Mouse (Mus musculus): ENCODE data around the gene Epm2a. TPM values are rescaled to one million over a fixed set of nuclear protein-coding genes. Genes with fewer than 3 reads are reported as not detected.
"Not testable (repeated sequence)": the region's sequence is repeated elsewhere in the genome, so short reads cannot be mapped to it uniquely, and the experiment has no call there.

The Epm2a gene
- polyA plus RNA-seq (2014; fragmentation: Nextera tagmentation; extraction: Ambion mirVana), result 0.76 and 0.93 TPM in 2 replicates

DNA sequence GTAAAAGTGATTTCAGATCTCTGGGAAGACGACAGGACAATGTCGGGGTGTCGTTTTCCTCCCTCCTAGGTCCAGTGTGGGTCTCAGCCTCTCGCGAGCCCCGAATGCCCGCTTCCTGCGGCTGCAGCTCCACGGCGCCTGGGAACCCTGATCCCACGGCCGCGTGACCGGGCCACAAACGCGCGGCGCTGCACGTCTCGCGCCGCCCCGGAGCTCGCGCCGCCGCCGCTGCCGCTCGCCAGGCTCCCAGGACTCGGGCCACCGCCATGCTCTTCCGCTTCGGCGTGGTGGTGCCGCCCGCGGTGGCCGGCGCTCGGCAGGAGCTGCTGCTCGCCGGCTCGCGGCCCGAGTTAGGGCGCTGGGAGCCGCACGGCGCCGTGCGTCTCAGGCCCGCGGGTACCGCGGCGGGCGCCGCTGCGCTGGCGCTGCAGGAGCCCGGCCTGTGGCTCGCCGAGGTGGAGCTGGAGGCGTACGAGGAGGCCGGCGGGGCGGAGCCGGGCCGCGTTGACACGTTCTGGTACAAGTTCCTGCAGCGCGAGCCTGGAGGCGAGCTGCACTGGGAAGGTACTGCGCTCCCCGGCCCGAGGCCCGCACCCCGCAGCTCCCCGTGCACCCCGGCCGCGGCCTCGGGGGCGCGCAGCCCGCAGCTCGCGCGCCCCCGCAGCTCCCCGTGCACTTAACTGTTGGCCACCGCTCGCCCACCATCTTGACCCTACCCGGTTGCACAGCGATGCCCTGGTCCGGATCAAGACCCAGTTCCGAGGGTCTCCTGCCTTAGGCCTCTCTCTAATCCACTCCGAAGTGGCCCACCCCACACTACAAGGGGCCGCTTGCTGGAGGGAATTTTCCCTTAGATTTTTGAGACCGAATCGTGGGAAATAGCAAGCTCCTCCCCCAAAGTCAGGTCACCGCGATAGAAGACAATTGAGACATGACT is at the start of gene Epm2a:
Epm2a (plus strand) TSS at position 200 of the 937 bp plus-strand sequence.
- under 1% methylated on average over 79 of the region's 106 CpGs for WGBS
- peak; percentile 98 for ATAC-seq (ENCODE audit: low FRiP score, low TSS enrichment)

DNA sequence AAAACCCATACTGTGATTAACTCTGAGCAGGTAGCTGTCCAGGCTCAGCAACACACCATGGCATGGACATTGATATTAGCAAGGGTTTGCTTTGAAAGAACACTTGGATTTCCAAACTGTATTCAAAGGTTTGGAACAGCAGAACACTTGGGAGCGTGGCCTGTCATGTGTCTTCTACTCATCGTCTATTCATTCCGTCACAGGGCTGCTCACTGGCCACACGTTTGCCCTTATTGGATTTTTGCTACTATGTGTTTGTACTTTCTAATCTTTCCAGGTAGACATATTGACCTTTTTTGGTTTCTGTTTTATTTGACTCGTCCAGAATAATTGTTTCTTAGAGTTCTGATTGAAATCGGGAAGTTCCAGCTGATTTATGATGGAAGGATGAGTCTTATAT is 44.8 kb upstream of the Epm2a start:
- Histone ChIP-seq H3K4me2 (replicated peaks; ENCODE audit: low read depth, low read length) (no peak overlapping the region), H3K36me3 (ENCODE audit: control insufficient read depth, insufficient read depth, low read length) (peaks cover 10% of the 10 kb centered on the region; the same call in 1 of the 2 replicates), H3K9me3 (ENCODE audit: control insufficient read depth, low read length) (no peaks in the 10 kb centered on the region), H3K4me3 (ENCODE audit: low read length) (no peak overlapping the region), H3K27ac (ENCODE audit: low read depth, low read length) (no peak overlapping the region), H3K4me1 (ENCODE audit: control insufficient read depth, insufficient read depth, low read length) (no peaks in the 10 kb centered on the region), H3K27me3 (ENCODE audit: control insufficient read depth, insufficient read depth, low read length) (no peaks in the 10 kb centered on the region), H3K9ac (ENCODE audit: low read depth, low read length) (no peak overlapping the region)
- ATAC-seq (ENCODE audit: low FRiP score, low TSS enrichment), result no peak
- WGBS, result 91% methylated on average over 6 of the region's 6 CpGs

More for the DNA sequence above, at the start of gene Epm2a:
- Histone ChIP-seq H3K4me2 (replicated peaks; ENCODE audit: low read depth, low read length) (peak within 1 kb of the TSS; percentile 66), H3K4me3 (ENCODE audit: low read length) (peak within 1 kb of the TSS; percentile 66), H3K9me3 (ENCODE audit: control insufficient read depth, low read length) (no peaks in the 10 kb centered on the region), H3K36me3 (ENCODE audit: control insufficient read depth, insufficient read depth, low read length) (no peaks in the 10 kb centered on the region), H3K27me3 (ENCODE audit: control insufficient read depth, insufficient read depth, low read length) (no peaks in the 10 kb centered on the region), H3K9ac (ENCODE audit: low read depth, low read length) (peak within 1 kb of the TSS; percentile 86), H3K4me1 (ENCODE audit: control insufficient read depth, insufficient read depth, low read length) (no peaks in the 10 kb centered on the region), H3K27ac (ENCODE audit: low read depth, low read length) (peak within 1 kb of the TSS; percentile 93)

DNA sequence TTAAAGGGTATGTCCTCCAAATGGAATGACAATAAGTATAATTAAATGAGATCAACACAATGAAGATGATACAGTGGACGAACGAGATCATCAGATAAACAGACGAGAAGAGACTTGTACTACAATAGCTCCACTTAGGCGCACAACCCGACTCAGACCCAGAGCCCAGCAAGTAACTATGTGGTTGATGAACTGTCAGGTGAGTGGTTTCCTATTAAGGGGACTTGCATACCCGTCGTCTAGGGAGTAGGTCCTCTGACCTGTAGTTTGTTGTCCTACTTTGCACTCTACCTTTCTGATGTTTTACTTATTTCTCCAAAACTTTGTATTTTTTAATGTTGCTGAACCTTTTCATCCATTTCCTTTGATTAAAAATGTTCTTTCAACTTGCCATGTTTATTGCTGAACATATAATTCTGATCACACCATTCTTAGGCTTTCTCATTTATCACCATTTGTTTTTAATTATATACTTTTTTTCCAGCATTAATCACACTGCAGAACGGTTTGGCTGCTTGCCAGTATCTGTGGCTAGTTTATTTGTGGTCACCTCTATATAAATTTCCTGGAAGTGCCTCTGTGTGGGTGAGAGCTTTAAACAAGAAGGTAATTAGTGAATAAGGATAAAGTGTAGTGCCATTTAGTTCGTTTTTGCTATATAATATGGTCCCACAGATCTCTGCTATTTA is 37.7 kb upstream of the Epm2a start:
- H3K9ac ChIP-seq (ENCODE audit: low read depth, low read length), result no peak overlapping the region
- no peaks in the 10 kb centered on the region for H3K27me3 ChIP-seq (ENCODE audit: control insufficient read depth, insufficient read depth, low read length)
- ATAC-seq (ENCODE audit: low FRiP score, low TSS enrichment), result no peak
- H3K9me3 ChIP-seq (ENCODE audit: control insufficient read depth, low read length), result no peaks in the 10 kb centered on the region
- H3K4me3 ChIP-seq (ENCODE audit: low read length), result no peak overlapping the region
- H3K36me3 ChIP-seq (ENCODE audit: control insufficient read depth, insufficient read depth, low read length), result no peaks in the 10 kb centered on the region
- H3K4me1 ChIP-seq (ENCODE audit: control insufficient read depth, insufficient read depth, low read length), result no peaks in the 10 kb centered on the region
- H3K27ac ChIP-seq (ENCODE audit: low read depth, low read length), result no peak overlapping the region; the same call in 1 of the 2 replicates
- no peak overlapping the region for H3K4me2 ChIP-seq (replicated peaks; ENCODE audit: low read depth, low read length)
- WGBS, result 61% methylated on average over 9 of the region's 9 CpGs

DNA sequence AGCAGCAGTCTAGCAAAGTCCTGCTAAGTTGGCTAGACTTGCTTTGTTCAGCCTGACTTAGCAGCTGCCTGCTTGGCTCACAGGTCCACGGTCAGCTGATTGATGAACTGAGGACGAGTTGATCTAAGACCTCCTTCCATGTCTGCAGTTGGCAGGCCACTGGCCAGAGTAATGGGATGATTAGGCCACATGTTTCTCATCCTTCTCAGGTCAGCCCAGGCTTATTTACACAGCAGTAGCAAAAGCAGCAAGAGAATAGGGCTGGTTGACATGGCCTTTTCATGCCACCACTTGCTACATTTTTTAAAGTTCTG is 37.2 kb upstream of the Epm2a start:
- H3K27ac ChIP-seq (ENCODE audit: low read depth, low read length), result no peak overlapping the region; the same call in 1 of the 2 replicates
- no peak overlapping the region for H3K4me2 ChIP-seq (replicated peaks; ENCODE audit: low read depth, low read length)
- 8% methylated on average over 2 of the region's 2 CpGs for WGBS
- H3K4me3 ChIP-seq (ENCODE audit: low read length), result no peak overlapping the region
- H3K27me3 ChIP-seq (ENCODE audit: control insufficient read depth, insufficient read depth, low read length), result no peaks in the 10 kb centered on the region
- H3K4me1 ChIP-seq (ENCODE audit: control insufficient read depth, insufficient read depth, low read length), result no peaks in the 10 kb centered on the region
- H3K36me3 ChIP-seq (ENCODE audit: control insufficient read depth, insufficient read depth, low read length), result no peaks in the 10 kb centered on the region
- no peaks in the 10 kb centered on the region for H3K9me3 ChIP-seq (ENCODE audit: control insufficient read depth, low read length)
- ATAC-seq (ENCODE audit: low FRiP score, low TSS enrichment), result peak; percentile 71; the same call in 1 of the 2 replicates
- no peak overlapping the region for H3K9ac ChIP-seq (ENCODE audit: low read depth, low read length)

DNA sequence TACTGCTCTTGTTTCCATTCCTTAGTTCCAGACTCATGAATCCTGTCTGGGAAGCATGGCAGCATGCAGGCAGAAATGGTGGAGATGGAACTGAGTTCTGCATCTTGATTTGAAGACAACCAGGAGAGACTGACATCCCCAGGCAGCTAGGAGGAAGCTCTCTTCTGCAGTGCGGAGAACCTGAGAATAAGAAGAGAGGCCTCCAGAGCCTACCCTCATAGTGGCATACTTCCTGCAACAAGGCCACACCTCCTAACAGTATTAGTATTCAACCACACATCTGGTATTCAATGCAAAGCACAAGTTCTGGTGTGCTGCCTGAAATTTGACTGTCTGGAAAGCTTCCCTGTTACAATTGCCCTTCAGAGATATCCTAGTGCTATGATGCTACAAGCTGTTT is 33.3 kb upstream of the Epm2a start:
- Histone ChIP-seq H3K9ac (ENCODE audit: low read depth, low read length) (no peak overlapping the region), H3K9me3 (ENCODE audit: control insufficient read depth, low read length) (no peaks in the 10 kb centered on the region), H3K4me1 (ENCODE audit: control insufficient read depth, insufficient read depth, low read length) (no peaks in the 10 kb centered on the region), H3K27ac (ENCODE audit: low read depth, low read length) (no peak overlapping the region), H3K36me3 (ENCODE audit: control insufficient read depth, insufficient read depth, low read length) (no peaks in the 10 kb centered on the region), H3K4me3 (ENCODE audit: low read length) (no peak overlapping the region), H3K27me3 (ENCODE audit: control insufficient read depth, insufficient read depth, low read length) (no peaks in the 10 kb centered on the region), H3K4me2 (replicated peaks; ENCODE audit: low read depth, low read length) (no peak overlapping the region)
- ATAC-seq (ENCODE audit: low FRiP score, low TSS enrichment), result no peak
- WGBS, result 86% methylated on average over 1 of the region's 1 CpGs

DNA sequence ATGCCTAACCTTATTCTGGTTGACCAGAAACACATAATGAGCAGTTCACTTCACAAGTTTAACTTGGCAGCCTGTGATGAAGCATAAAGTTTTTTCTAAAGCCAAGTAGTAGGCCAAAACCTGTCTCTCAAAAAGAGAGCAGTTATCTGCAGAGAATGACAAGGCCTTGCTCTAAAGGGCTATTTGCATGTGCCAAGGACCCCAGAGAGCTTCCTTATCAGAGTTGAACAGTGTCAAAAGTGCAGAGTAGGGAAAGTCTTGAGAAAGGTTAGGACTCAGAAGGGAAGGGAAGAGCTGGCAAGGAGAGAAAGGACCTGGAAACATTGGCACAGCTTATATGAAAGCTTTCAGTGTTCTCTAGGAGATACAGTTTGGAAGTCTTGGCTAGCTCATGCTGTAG is 32.7 kb upstream of the Epm2a start:
- H3K4me1 ChIP-seq (ENCODE audit: control insufficient read depth, insufficient read depth, low read length), result no peaks in the 10 kb centered on the region

DNA sequence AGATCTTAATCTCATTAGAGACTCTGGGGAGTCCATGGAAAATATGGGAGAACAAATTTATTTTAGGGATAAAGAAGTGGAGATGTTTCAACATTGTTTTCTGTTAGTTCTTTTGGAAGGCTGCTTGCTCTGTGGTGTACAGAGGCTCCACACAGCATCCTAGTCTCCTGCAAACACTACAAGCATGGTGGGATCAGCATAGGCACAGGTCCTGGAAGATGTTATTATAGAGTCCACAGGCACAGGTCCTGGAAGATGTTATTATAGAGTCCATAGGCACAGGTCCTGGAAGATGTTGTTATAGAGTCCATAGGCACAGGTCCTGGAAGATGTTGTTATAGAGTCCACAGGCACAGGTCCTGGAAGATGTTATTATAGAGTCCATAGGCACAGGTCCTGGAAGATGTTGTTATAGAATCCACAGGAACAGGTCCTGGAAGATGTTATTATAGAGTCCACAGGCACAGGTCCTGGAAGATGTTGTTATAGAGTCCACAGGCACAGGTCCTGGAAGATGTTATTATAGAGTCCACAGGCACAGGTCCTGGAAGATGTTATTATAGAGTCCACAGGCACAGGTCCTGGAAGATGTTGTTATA is 25.2 kb upstream of the Epm2a start:
- not testable (repeated sequence) for ATAC-seq (ENCODE audit: low FRiP score, low TSS enrichment); H3K27me3 ChIP-seq (ENCODE audit: control insufficient read depth, insufficient read depth, low read length); H3K4me1 ChIP-seq (ENCODE audit: control insufficient read depth, insufficient read depth, low read length); H3K36me3 ChIP-seq (ENCODE audit: control insufficient read depth, insufficient read depth, low read length); H3K27ac ChIP-seq (ENCODE audit: low read depth, low read length); H3K4me3 ChIP-seq (ENCODE audit: low read length); H3K4me2 ChIP-seq (replicated peaks; ENCODE audit: low read depth, low read length); H3K9me3 ChIP-seq (ENCODE audit: control insufficient read depth, low read length); H3K9ac ChIP-seq (ENCODE audit: low read depth, low read length)

More for the DNA sequence above, 32.7 kb upstream of the Epm2a start:
- Histone ChIP-seq H3K4me3 (ENCODE audit: low read length) (no peak overlapping the region), H3K9me3 (ENCODE audit: control insufficient read depth, low read length) (no peaks in the 10 kb centered on the region), H3K27ac (ENCODE audit: low read depth, low read length) (no peak overlapping the region), H3K36me3 (ENCODE audit: control insufficient read depth, insufficient read depth, low read length) (no peaks in the 10 kb centered on the region), H3K9ac (ENCODE audit: low read depth, low read length) (no peak overlapping the region), H3K4me2 (replicated peaks; ENCODE audit: low read depth, low read length) (no peak overlapping the region), H3K27me3 (ENCODE audit: control insufficient read depth, insufficient read depth, low read length) (no peaks in the 10 kb centered on the region)
- no peak for ATAC-seq (ENCODE audit: low FRiP score, low TSS enrichment)

DNA sequence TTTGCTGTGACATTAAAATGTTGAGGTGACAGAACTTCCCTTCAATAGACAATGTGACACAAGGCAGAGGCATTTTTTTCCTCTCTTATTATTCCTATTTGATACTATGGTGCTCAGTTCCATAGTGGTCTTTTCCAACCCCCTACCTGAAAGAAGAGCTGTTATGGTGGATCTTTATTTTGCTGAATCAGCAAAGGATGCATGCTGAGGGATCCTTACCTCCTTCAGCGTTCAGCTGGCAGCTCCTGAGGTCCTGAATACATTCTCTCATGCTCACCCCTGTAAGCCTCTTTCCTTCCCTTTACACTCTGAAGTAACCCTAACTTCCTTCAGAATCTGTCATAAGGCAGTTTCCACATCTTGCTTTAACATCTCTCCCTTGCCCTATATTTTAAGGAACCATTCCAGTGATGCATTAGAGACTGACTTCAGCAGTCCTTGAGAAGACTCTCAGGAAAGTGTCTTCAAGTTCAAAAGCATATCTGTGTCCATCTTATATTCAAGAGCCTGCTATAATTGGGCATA is 23.7 kb upstream of the Epm2a start:
- Histone ChIP-seq H3K4me1 (ENCODE audit: control insufficient read depth, insufficient read depth, low read length) (no peaks in the 10 kb centered on the region), H3K36me3 (ENCODE audit: control insufficient read depth, insufficient read depth, low read length) (no peaks in the 10 kb centered on the region), H3K4me3 (ENCODE audit: low read length) (no peak overlapping the region), H3K9me3 (ENCODE audit: control insufficient read depth, low read length) (no peaks in the 10 kb centered on the region), H3K9ac (ENCODE audit: low read depth, low read length) (no peak overlapping the region), H3K27me3 (ENCODE audit: control insufficient read depth, insufficient read depth, low read length) (no peaks in the 10 kb centered on the region), H3K27ac (ENCODE audit: low read depth, low read length) (no peak overlapping the region), H3K4me2 (replicated peaks; ENCODE audit: low read depth, low read length) (no peak overlapping the region)
- no peak for ATAC-seq (ENCODE audit: low FRiP score, low TSS enrichment)
- WGBS, result 86% methylated on average over 1 of the region's 1 CpGs
